Mouse (Mus musculus) adrenal gland, adult 2 months (tissue): Measurements from ENCODE around the gene Atp2b2. TPM values are rescaled to one million over a fixed set of nuclear protein-coding genes. Genes with fewer than 3 reads are reported as not detected.

Source experiments
- DNase-seq: peaks from one replicate; pipeline ENCODE4 v3.0.0; 2021
- polyA plus RNA-seq: library from polyadenylated mRNA; depleted of rRNA; stranded (reverse); fragments of >200 nt; gene quantifications from 2 replicates; pipeline ENCODE4 v1.2.3, GENCODE M21; 2012
- total RNA-seq, 2 experiments: library from RNA; stranded (reverse); gene quantifications; 2 replicates each; pipeline ENCODE4 v1.2.3; 2021

Atp2b2 gene
- total and polyA plus RNA-seq, 3 experiments: 1.5 to 8.5 (median 3.9) TPM

GRCm38 (mm10) chr6:113791012-113791411, 251.4 kb downstream of the Atp2b2 start:
- no peak for DNase-seq

DNA sequence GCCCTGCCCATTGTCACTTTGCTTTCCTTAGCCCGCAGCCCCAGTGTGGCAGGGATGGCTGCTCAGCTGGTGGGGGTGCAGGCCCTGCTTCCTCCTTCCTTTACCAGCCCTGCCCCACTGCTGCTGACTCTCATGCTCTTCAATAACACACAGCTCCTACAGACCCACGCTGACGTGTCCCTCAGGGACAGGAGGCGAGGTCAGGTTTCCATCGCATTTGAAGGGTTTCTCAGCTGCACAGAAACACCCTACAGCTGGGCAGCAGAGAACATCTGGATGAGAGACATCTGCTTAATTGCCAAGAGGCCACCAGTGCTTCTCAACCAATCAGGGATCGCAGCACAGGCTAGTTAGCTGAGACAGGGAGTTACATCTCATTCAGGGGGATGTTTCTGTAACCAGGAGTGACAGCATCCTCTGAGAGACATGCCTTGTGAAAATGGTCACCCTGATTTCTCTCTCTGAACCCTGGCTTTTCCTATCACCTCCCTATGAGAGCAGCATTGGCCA, 254.9 kb downstream of the Atp2b2 start:
- no peak for DNase-seq

GRCm38 (mm10) chr6:113785658-113786057, 256.8 kb downstream of the Atp2b2 start:
- DNase-seq: no peak

DNA sequence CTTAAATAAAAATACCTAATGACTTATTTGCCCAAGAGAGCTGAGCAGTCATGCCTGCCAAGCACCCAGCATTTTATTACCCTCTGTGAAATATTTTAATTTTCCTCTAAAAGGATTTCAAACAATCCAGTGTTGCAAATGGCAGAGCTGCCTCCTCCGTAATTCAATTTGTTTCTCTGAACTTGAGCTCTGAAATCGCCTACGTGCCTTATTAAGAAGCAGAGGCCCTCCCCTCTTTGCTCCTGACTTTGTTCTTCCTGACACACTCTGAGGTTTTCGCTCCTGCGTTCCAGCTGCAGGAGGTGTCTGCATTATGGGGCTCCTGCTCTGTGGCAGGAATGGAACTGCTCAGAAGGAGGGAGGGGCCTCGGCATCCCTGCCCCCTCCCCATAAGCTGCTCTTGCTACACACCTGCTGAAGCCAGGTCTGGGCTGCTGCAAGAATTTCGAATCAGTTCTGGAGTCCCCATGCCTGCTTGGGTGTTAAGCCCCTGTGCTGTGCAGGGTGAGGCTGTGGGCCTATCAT, 264.1 kb downstream of the Atp2b2 start:
- no peak for DNase-seq

- DNase-seq: no peak
These were observed 273.6 kb downstream of the Atp2b2 start for GRCm38 (mm10) chr6:113768804-113769203.

- peak; percentile 54 for DNase-seq
These were observed 280.8 kb downstream of the Atp2b2 start for GRCm38 (mm10) chr6:113761644-113762043.

DNA sequence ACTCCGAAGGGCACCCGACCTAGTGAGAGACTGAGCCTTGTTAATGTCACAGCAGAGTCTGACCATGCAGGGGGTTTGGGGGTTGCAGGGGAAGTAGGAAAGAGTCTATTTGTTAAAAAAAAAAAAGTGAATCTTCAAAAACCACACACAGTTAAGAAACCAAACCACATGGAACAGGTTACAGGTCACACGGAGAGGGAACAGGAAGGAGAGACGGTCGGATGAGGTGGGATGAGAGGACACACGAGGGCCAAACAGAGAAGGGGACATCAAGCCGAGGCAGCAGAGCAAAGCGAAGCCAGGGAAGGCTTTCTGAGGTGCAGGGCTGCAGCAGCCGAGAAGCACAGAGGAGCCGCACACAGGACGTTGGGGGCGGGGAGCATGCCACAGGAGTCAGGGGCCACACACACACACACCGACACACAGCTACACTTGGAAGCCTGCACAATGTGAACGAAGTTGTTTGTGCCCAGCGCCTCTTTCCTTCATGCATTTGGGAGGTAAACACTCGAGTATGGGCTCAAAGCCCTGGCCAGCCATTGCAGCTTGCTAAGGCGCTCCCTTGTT, 293.2 kb downstream of the Atp2b2 start:
- DNase-seq: no peak

GRCm38 (mm10) chr6:113748351-113748750, 294.1 kb downstream of the Atp2b2 start:
- DNase-seq: no peak

DNA sequence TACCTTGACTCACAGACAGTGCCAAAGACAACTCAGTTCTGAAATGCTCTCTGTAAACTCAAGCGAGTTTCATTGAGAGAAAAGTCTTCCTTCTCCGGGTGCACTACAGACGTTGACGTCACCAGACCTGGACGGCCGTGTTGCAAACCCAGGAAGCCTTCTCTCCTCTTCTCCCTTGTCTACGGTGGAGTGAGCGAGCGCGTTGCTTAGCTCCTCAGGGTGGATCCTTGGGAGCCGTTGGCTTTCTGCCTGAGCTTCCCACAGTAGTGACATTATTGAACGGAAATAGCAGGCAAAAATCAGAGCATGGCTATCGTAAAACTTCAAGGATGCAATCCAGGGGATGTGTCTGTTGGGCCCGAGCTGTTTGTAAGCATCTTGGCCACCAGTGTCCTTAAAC, 295.1 kb downstream of the Atp2b2 start:
- DNase-seq: no peak

- no peak for DNase-seq
These were observed 297.3 kb downstream of the Atp2b2 start for GRCm38 (mm10) chr6:113745117-113745516.

DNA sequence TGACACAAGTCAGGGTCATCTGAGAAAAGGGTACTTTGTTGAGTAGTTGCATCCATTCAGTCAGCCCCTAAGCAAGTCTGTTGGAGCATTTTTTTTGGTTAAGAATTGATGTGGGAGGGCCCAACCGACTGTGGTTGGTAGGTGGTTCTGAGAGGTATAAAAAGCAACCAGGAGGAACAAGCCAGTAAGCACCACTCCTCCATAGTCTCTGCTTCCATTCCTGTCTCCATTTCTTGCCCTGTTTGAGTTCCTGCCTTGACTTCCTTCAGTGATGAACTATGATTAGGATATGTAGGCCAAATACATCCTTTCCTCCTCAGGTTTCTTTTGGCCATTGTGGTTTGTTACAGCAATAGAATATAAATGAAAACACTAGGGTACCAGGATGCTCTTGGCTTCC, 299.3 kb downstream of the Atp2b2 start:
- DNase-seq: no peak

DNA sequence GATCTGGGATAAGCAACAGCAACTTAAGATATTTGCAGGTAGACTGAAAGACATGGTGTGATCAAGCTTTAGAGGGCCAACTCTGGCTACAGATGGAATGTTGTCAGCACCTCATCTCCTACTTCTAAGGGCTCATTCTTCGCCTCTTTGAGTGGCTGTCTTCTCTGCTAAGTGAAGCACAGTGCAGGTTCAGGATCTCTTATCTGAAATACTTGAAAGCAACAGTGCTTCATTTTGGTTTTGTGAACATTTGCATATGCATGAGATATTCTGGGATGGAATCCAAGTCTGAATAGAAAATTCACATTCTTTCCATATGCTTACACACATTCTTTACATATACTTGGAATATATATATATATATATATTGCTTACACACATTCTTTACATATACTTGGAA, 300.1 kb downstream of the Atp2b2 start:
- DNase-seq: no peak

DNA sequence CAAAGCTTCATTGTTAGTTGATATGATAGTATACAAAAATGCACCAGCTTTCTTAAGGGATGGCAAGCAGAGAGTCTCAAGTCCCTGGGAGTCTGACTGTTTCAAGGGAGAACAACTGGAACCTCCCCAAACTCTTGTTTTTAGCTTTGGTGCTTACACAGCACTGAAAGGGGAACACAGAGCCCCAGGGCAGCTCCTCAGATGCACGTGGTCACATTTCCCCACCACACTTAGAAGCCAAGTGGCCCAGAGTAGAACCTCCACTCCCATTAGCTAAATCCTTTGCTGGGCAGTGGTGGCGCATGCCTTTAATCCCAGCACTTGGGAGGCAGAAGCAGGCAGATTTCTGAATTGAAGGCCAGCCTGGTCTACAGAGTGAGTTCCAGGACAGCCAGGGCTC, 301.0 kb downstream of the Atp2b2 start:
- no peak for DNase-seq

GRCm38 (mm10) chr6:113740236-113741217, 301.9 kb downstream of the Atp2b2 start, which contains the start of gene Sec13:
TSS of gene Sec13 (minus strand) at chr6:113740743.
- DNase-seq: peak; percentile 88

- DNase-seq: no peak
These were observed 304.9 kb downstream of the Atp2b2 start for GRCm38 (mm10) chr6:113737318-113738046.

DNA sequence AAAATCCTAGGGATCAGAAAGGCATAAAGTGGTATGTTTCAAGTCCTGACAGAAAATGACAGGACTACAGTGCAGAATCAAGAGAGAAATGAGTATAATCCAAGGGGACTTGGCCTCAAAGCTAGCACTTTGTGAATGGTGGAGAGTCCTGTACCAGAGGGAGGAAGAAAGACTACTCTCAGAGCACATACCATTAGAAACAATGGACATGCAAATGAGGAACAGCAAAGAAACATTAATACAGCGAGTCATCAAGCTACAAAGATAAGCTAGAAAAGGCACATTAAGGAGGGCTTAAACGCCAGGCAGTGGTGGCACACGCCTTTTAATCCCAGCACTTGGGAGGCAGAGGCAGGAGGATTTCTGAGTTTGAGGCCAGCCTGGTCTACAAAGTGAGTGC, 311.1 kb downstream of the Atp2b2 start:
- no peak for DNase-seq

GRCm38 (mm10) chr6:113728181-113728580, 314.2 kb downstream of the Atp2b2 start:
- DNase-seq: no peak

- no peak for DNase-seq
These were observed 321.4 kb downstream of the Atp2b2 start for GRCm38 (mm10) chr6:113721061-113721460.

DNA sequence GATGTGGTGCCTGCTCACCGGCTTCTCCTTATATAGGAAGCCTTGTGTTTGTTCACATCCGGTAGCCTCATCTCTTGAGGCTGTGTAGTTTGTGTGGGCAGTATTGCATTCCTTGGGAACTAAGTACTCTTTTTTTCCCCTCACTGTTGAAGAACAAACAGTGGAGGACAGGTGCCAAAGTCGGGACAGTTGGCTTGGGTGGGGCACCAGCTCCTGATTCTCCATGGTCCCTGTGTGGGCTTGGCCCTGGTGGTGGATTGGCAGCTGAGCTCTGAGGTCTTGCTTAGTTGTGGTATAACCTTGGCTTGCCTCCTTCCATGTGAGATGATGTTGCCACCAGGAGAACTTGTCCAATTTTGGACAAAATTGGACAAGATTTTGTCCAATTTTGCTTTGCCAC, 322.5 kb downstream of the Atp2b2 start, which contains the start of gene Ghrl:
TSS of gene Ghrl (minus strand) at position 3 of the 400 bp plus-strand sequence.
- DNase-seq: no peak

- DNase-seq: peak; percentile 39
These were observed 324.9 kb downstream of the Atp2b2 start for GRCm38 (mm10) chr6:113717541-113717940.

DNA sequence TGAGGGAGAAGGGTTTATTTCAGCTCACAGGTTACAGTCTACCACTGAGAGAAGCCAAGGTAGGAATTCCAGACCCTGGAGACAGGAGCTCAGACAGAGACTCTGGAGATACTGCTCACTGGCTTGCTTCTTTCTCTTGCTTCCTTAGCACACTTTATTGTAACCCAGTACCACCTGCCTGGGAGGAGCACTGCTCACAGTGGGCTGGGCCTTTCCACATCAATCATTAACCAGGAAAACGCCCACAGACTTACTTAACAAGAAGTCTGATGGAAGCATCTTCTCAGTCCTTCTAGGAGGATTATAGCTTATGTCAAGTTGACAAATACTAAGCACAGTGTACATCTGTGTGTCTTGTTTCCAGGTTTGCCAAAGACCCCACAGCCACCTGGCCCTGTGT, 327.6 kb downstream of the Atp2b2 start:
- no peak for DNase-seq

- DNase-seq: no peak
These were observed 328.1 kb downstream of the Atp2b2 start for GRCm38 (mm10) chr6:113714276-113714675.
